Mouse (Mus musculus) bone marrow, adult 2 months (tissue): ENCODE data around the gene Nxpe2.

ENCODE experiments used
- CTCF ChIP-seq: fragments of 200-500 bp; IDR thresholded peaks from 2 replicates; pipeline ENCODE4 v1.5.1; 2011; ENCODE audit warnings: low read length, control low read depth; ENCODE audit not compliant: control insufficient read depth, insufficient read depth
- POLR2A ChIP-seq: fragments of 200-500 bp; IDR thresholded peaks from 2 replicates; pipeline ENCODE4 v1.6.1; 2011; ENCODE audit warnings: low read depth, mild to moderate bottlenecking, control low read depth, low read length, borderline replicate concordance; ENCODE audit not compliant: control insufficient read depth

GRCm38 (mm10) chr9:48339563-48339962 is 13.7 kb downstream of the Nxpe2 start:
- TF ChIP-seq POLR2A: no peak
- TF ChIP-seq CTCF: no peak
